Mouse (Mus musculus) liver, embryonic 16.5 days (tissue): ENCODE results near the gene Ptger3. TPM values are rescaled to one million over a fixed set of nuclear protein-coding genes. Genes with fewer than 3 reads are reported as not detected.

ENCODE experiments used
- ATAC-seq: fragments of 200-750 bp; cut with Nextera tagmentation; 2 replicates; pipeline ENCODE4 v1.8.0; 2017; ENCODE audit warnings: low read depth, mild to moderate bottlenecking, moderate number of reproducible peaks, moderate library complexity
- H3K27ac ChIP-seq: fragments of 300-500 bp; sonication (generic); 2 replicates; pipeline ENCODE4 v1.5.1; 2014; ENCODE audit warnings: mild to moderate bottlenecking, low read length
- H3K27me3 ChIP-seq: fragments of 300-500 bp; sonication (generic); 2 replicates; pipeline ENCODE4 v1.6.1; 2014; ENCODE audit warnings: low read depth, low read length, mixed read lengths; ENCODE audit not compliant: control insufficient read depth, insufficient read depth
- H3K36me3 ChIP-seq: fragments of 300-500 bp; sonication (generic); 2 replicates; pipeline ENCODE4 v1.6.1; 2014; ENCODE audit warnings: mild to moderate bottlenecking; ENCODE audit not compliant: control insufficient read depth, insufficient read depth
- H3K4me1 ChIP-seq: fragments of 300-500 bp; sonication (generic); 2 replicates; pipeline ENCODE4 v1.6.1; 2014; ENCODE audit warnings: low read depth, low read length, mixed read lengths; ENCODE audit not compliant: control insufficient read depth
- H3K4me2 ChIP-seq: fragments of 300-500 bp; sonication (generic); 2 replicates; pipeline ENCODE4 v1.6.1; 2014; ENCODE audit warnings: low read depth, low read length, mixed read lengths
- H3K4me3 ChIP-seq: fragments of 300-500 bp; sonication (generic); 2 replicates; pipeline ENCODE4 v1.5.1; 2014; ENCODE audit warnings: low read depth, mild to moderate bottlenecking, low read length
- H3K9ac ChIP-seq: fragments of 300-500 bp; sonication (generic); 2 replicates; pipeline ENCODE4 v1.6.1; 2014; ENCODE audit warnings: low read depth, low read length
- H3K9me3 ChIP-seq: fragments of 300-500 bp; sonication (generic); replicated peaks from 2 replicates; pipeline ENCODE4 v1.6.1; 2016; ENCODE audit warnings: low read length; ENCODE audit not compliant: control insufficient read depth
- WGBS: fragments of 180-500 bp; shearing (Covaris S2); extraction: QIAGEN DNeasy Blood & Tissue Kit; methylation state at CpG from one replicate; pipeline ENCODE4 v1.1.7; 2014; ENCODE audit not compliant: insufficient replicate concordance; 5-methylcytosine and 5-hydroxymethylcytosine counted together
- microRNA counts: library from miRNA; unstranded; fragments of <30 nt; microRNA quantifications from one replicate; lab custom pipeline; 2016
- microRNA-seq: library from miRNA; unstranded; fragments of <30 nt; microRNA quantifications from one replicate; pipeline ENCODE4, GENCODE M21; 2016
- polyA plus RNA-seq: library from polyadenylated mRNA; unstranded; fragments of >200 nt; fragmentation: Nextera tagmentation; extraction: Ambion mirVana; gene quantifications from 2 replicates; pipeline ENCODE4 v1.2.1, GENCODE M21; 2015

Gene Ptger3
- polyA plus RNA-seq, 1 experiment from 2014 or later, result 2.7 TPM

- H3K36me3 ChIP-seq, result no peaks in the 10 kb centered on the region
- H3K9me3 ChIP-seq, result no peaks in the 10 kb centered on the region
- H3K4me1 ChIP-seq, result no peaks in the 10 kb centered on the region
- H3K4me2 ChIP-seq, result no peak overlapping the region
- no peak overlapping the region for H3K27ac ChIP-seq
- no peak for ATAC-seq
- no peak overlapping the region for H3K9ac ChIP-seq
- H3K4me3 ChIP-seq, result no peak overlapping the region
- H3K27me3 ChIP-seq, result no peaks in the 10 kb centered on the region
Measured at GRCm38 (mm10) chr3:157664486-157665041, 97.9 kb downstream of the Ptger3 start.

GRCm38 (mm10) chr3:157665471-157665870 lies 98.8 kb downstream of the Ptger3 start:
- Histone ChIP-seq H3K27ac (no peak overlapping the region), H3K36me3 (no peaks in the 10 kb centered on the region), H3K4me3 (no peak overlapping the region), H3K9me3 (no peaks in the 10 kb centered on the region), H3K4me1 (no peaks in the 10 kb centered on the region), H3K9ac (no peak overlapping the region), H3K27me3 (no peaks in the 10 kb centered on the region), H3K4me2 (no peak overlapping the region)
- no peak for ATAC-seq
- 28% methylated on average over 1 of the region's 1 CpGs for WGBS

- no peak overlapping the region for H3K9ac ChIP-seq
- no peaks in the 10 kb centered on the region for H3K4me1 ChIP-seq
- WGBS, result 59% methylated on average over 2 of the region's 2 CpGs
Measured at GRCm38 (mm10) chr3:157666142-157666541, 99.5 kb downstream of the Ptger3 start.

GRCm38 (mm10) chr3:157686105-157686504 lies 119.4 kb downstream of the Ptger3 start:
- no peak overlapping the region for H3K27ac ChIP-seq
- no peak for ATAC-seq
- no peaks in the 10 kb centered on the region for H3K9me3 ChIP-seq
- no peak overlapping the region for H3K4me2 ChIP-seq
- WGBS, result 35% methylated on average over 3 of the region's 3 CpGs
- H3K4me3 ChIP-seq, result no peak overlapping the region
- no peaks in the 10 kb centered on the region for H3K4me1 ChIP-seq
- no peaks in the 10 kb centered on the region for H3K36me3 ChIP-seq
- no peak overlapping the region for H3K9ac ChIP-seq
- H3K27me3 ChIP-seq, result no peaks in the 10 kb centered on the region

More at GRCm38 (mm10) chr3:157666142-157666541, 99.5 kb downstream of the Ptger3 start:
- no peaks in the 10 kb centered on the region for H3K36me3 ChIP-seq
- H3K4me3 ChIP-seq, result no peak overlapping the region
- H3K9me3 ChIP-seq, result no peaks in the 10 kb centered on the region
- no peaks in the 10 kb centered on the region for H3K27me3 ChIP-seq
- H3K27ac ChIP-seq, result no peak overlapping the region
- no peak for ATAC-seq
- H3K4me2 ChIP-seq, result no peak overlapping the region

- Histone ChIP-seq H3K9ac (no peak overlapping the region), H3K27ac (no peak overlapping the region), H3K36me3 (no peaks in the 10 kb centered on the region), H3K27me3 (no peaks in the 10 kb centered on the region), H3K4me1 (no peaks in the 10 kb centered on the region), H3K9me3 (no peaks in the 10 kb centered on the region), H3K4me2 (no peak overlapping the region), H3K4me3 (no peak overlapping the region)
- 25% methylated on average over 6 of the region's 6 CpGs for WGBS
- no peak for ATAC-seq
Measured at GRCm38 (mm10) chr3:157688419-157689162, 121.9 kb downstream of the Ptger3 start.

MicroRNA genes within 50 kb of the gene (microRNA counts, 519-probe panel; counts per million panel counts)
- microRNA mmu-miR-186 (lab: Ali Mortazavi, UCI), result 2,605 counts per million, percentile 70 among the panel's probes with 10 or more counts

Small RNAs within 50 kb of the gene (microRNA-seq; reads per million reads assigned to microRNA genes)
- 811 reads per million, percentile 74 among the genes with 10 or more reads in this experiment for gene Mir186

Other genes with a start within 250 kb of the Ptger3 start
- gene Zranb2, start 32.7 kb upstream of the Ptger3 start, polyA plus RNA-seq, result 36.6 and 39.7 TPM in 2 replicates